Mouse (Mus musculus) kidney, postnatal 10 days (tissue): ENCODE measurements around the gene Defb45.
A peak's percentile ranks its signal among the peaks of the same experiment; 100 is the strongest.

ENCODE experiments used
- DNase-seq: peaks from one replicate; pipeline ENCODE4 v3.0.0; 2021; ENCODE audit warnings: mixed read lengths

Defb45 gene

GRCm38 (mm10) chr2:152607746-152608145, 8.5 kb upstream of the Defb45 start:
- DNase-seq, result no peak

GRCm38 (mm10) chr2:152604057-152604456, 4.9 kb upstream of the Defb45 start, which contains the start of gene Defb36:
TSS of gene Defb36 (plus strand) at chr2:152604327.
- peak; percentile 67 for DNase-seq

- DNase-seq, result no peak
Measured at GRCm38 (mm10) chr2:152601275-152601960, 2.2 kb upstream of the Defb45 start.

GRCm38 (mm10) chr2:152600076-152600475, 877 bp upstream of the Defb45 start:
- DNase-seq, result no peak

GRCm38 (mm10) chr2:152589021-152589420, 10.2 kb downstream of the Defb45 start:
- peak; percentile 39 for DNase-seq

GRCm38 (mm10) chr2:152588450-152588849, 10.7 kb downstream of the Defb45 start:
- DNase-seq, result no peak

GRCm38 (mm10) chr2:152586926-152587560, 12.2 kb downstream of the Defb45 start:
- peak; percentile 36 for DNase-seq

- no peak for DNase-seq
Measured at GRCm38 (mm10) chr2:152580612-152581011, 18.6 kb downstream of the Defb45 start.

GRCm38 (mm10) chr2:152580107-152580506, 19.1 kb downstream of the Defb45 start, which contains the start of gene Defb19:
TSS of gene Defb19 (minus strand) at chr2:152580312.
- DNase-seq, result no peak

- DNase-seq, result no peak
Measured at GRCm38 (mm10) chr2:152573484-152573883, 25.7 kb downstream of the Defb45 start.

GRCm38 (mm10) chr2:152572114-152572794, 26.9 kb downstream of the Defb45 start, which contains the start of gene Defb21:
TSS of gene Defb21 (plus strand) at chr2:152572744.
- peak; percentile 42 for DNase-seq

- peak; percentile 43 for DNase-seq
Measured at GRCm38 (mm10) chr2:152570313-152570712, 28.9 kb downstream of the Defb45 start.

- no peak for DNase-seq
Measured at GRCm38 (mm10) chr2:152569881-152570280, 29.3 kb downstream of the Defb45 start.

GRCm38 (mm10) chr2:152569038-152569437, 30.2 kb downstream of the Defb45 start, which contains the start of gene Gm17416:
TSS of gene Gm17416 (plus strand) at chr2:152569338.
- DNase-seq, result no peak

- no peak for DNase-seq
Measured at GRCm38 (mm10) chr2:152556655-152557054, 42.5 kb downstream of the Defb45 start.

- peak; percentile 84 for DNase-seq
Measured at GRCm38 (mm10) chr2:152553774-152554423, 45.3 kb downstream of the Defb45 start.

- DNase-seq, result no peak
Measured at GRCm38 (mm10) chr2:152548124-152548523, 51.1 kb downstream of the Defb45 start.

- DNase-seq, result peak; percentile 80
Measured at GRCm38 (mm10) chr2:152544691-152545090, 54.5 kb downstream of the Defb45 start.

- DNase-seq, result peak; percentile 39
Measured at GRCm38 (mm10) chr2:152543478-152543877, 55.7 kb downstream of the Defb45 start.
